Mouse (Mus musculus): ENCODE measurements around the gene Hdac1. TPM values are rescaled to one million over a fixed set of nuclear protein-coding genes. Genes with fewer than 3 reads are reported as not detected.
A peak's percentile ranks its signal among the peaks of the same experiment; 100 is the strongest.

The Hdac1 gene
- 46.2 and 49.1 TPM in 2 replicates for polyA plus RNA-seq (2012; ENCODE audit: insufficient read depth, insufficient read length, missing spikeins)

GRCm38 (mm10) chr4:129542592-129543141 lies at the start of gene Hdac1:
TSS of gene Hdac1 (minus strand) at chr4:129542713.
- H3K27ac ChIP-seq (replicated peaks; ENCODE audit: low read depth, low read length), result peak within 1 kb of the TSS; percentile 41
- peak within 1 kb of the TSS; percentile 71 for H3K4me3 ChIP-seq (ENCODE audit: insufficient read depth, low read depth, low read length)
- H3K4me1 ChIP-seq (ENCODE audit: control insufficient read depth, insufficient read depth, insufficient read length, low read length), result peaks cover 12% of the 10 kb centered on the region

DNA sequence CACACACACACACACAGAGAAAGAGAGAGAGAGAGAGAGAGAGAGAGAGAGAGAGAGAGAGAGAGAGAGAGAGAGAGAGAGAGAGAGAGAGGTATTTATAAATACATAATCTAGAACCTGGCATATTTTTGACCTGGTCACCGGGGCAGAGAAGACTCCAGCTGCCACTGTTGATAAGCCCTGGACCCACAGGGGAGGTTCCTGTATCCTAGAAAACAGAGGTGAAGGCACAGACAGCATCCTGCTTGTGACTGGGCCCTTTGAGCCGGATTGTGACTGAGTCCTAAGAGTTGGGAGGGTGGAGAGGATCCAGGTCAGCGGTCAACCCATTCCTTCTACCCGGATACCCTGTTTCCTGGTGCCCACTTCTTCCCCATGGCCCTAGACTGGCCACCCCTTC lies 46.4 kb upstream of the Hdac1 start:
- Histone ChIP-seq H3K4me3 (ENCODE audit: insufficient read depth, low read depth, low read length) (no peak overlapping the region), H3K4me1 (ENCODE audit: control insufficient read depth, insufficient read depth, insufficient read length, low read length) (no peaks in the 10 kb centered on the region), H3K27ac (replicated peaks; ENCODE audit: low read depth, low read length) (no peak overlapping the region)

GRCm38 (mm10) chr4:129586943-129587342 lies 44.4 kb upstream of the Hdac1 start:
- no peak overlapping the region for H3K27ac ChIP-seq (replicated peaks; ENCODE audit: low read depth, low read length)
- no peaks in the 10 kb centered on the region for H3K4me1 ChIP-seq (ENCODE audit: control insufficient read depth, insufficient read depth, insufficient read length, low read length)
- H3K4me3 ChIP-seq (ENCODE audit: insufficient read depth, low read depth, low read length), result no peak overlapping the region

GRCm38 (mm10) chr4:129585773-129586172 lies 43.3 kb upstream of the Hdac1 start:
- H3K4me3 ChIP-seq (ENCODE audit: insufficient read depth, low read depth, low read length), result no peak overlapping the region
- H3K4me1 ChIP-seq (ENCODE audit: control insufficient read depth, insufficient read depth, insufficient read length, low read length), result no peaks in the 10 kb centered on the region
- no peak overlapping the region for H3K27ac ChIP-seq (replicated peaks; ENCODE audit: low read depth, low read length)

- peak overlapping the region; percentile 69 for H3K27ac ChIP-seq (replicated peaks; ENCODE audit: low read depth, low read length)
- H3K4me1 ChIP-seq (ENCODE audit: control insufficient read depth, insufficient read depth, insufficient read length, low read length), result no peaks in the 10 kb centered on the region; the same call in 1 of the 2 replicates
- H3K4me3 ChIP-seq (ENCODE audit: insufficient read depth, low read depth, low read length), result peak overlapping the region; percentile 72
Measured at GRCm38 (mm10) chr4:129584884-129585608, 42.5 kb upstream of the Hdac1 start.

GRCm38 (mm10) chr4:129584370-129584769 lies 41.9 kb upstream of the Hdac1 start:
- peak overlapping the region; percentile 69 for H3K27ac ChIP-seq (replicated peaks; ENCODE audit: low read depth, low read length)
- peak overlapping the region; percentile 72 for H3K4me3 ChIP-seq (ENCODE audit: insufficient read depth, low read depth, low read length)
- no peaks in the 10 kb centered on the region; the same call in 1 of the 2 replicates for H3K4me1 ChIP-seq (ENCODE audit: control insufficient read depth, insufficient read depth, insufficient read length, low read length)

DNA sequence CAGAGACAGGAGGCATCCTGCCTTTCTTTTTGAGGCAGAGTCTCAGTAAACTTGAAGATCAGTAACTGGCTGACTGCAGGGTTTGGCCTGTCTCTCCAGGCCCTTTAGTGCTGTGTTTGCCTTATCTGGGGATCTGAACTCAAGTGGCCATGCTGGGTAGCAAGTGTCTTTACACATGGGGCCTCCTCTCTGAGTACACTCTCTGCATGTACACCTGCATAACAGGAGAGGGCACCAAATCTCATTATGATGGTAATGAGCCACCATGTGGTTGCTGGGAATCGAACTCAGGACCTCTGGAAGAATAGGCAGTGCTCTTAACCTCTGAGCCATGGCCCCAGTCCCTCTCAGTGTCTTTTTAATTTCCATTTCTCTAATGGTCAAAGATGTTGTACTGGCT lies 39.7 kb upstream of the Hdac1 start:
- no peak overlapping the region for H3K27ac ChIP-seq (replicated peaks; ENCODE audit: low read depth, low read length)
- peaks cover 9% of the 10 kb centered on the region for H3K4me1 ChIP-seq (ENCODE audit: control insufficient read depth, insufficient read depth, insufficient read length, low read length)
- no peak overlapping the region for H3K4me3 ChIP-seq (ENCODE audit: insufficient read depth, low read depth, low read length)

GRCm38 (mm10) chr4:129580347-129580746 lies 37.8 kb upstream of the Hdac1 start:
- Histone ChIP-seq H3K4me3 (ENCODE audit: insufficient read depth, low read depth, low read length) (no peak overlapping the region), H3K27ac (replicated peaks; ENCODE audit: low read depth, low read length) (peak overlapping the region; percentile 29), H3K4me1 (ENCODE audit: control insufficient read depth, insufficient read depth, insufficient read length, low read length) (peaks cover 9% of the 10 kb centered on the region)

- H3K27ac ChIP-seq (replicated peaks; ENCODE audit: low read depth, low read length), result peak within 1 kb of the TSS; percentile 57
- H3K4me1 ChIP-seq (ENCODE audit: control insufficient read depth, insufficient read depth, insufficient read length, low read length), result peaks cover 9% of the 10 kb centered on the region
Measured at GRCm38 (mm10) chr4:129578466-129578865, 36.0 kb upstream of the Hdac1 start, which contains the start of gene Fam167b. TSS of gene Fam167b (minus strand) at chr4:129578549.

DNA sequence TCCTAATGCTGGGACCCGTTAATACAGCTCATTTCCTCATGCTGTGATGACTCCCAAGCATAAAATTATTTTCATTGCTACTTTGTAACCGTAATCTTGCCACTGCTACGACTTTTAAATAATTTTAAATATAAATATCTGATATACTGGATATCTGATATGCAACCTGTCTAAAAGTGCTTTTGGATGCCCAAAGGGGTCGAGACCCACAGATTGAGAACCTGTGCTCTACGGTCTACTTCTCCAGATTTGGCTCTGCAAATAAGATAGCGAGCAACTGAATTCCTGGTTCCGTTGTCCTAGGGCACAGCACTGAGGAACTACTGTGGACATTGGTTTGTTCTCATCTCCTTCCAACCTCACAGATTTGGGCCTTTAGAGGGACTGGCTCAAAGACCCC lies 35.2 kb upstream of the Hdac1 start:
- 0 out of 2 replicates have a peak overlapping the region, but pooled peaks have one; percentile 2 for H3K4me3 ChIP-seq (ENCODE audit: insufficient read depth, low read depth, low read length)
- no peak overlapping the region for H3K27ac ChIP-seq (replicated peaks; ENCODE audit: low read depth, low read length)
- peaks cover 11% of the 10 kb centered on the region for H3K4me1 ChIP-seq (ENCODE audit: control insufficient read depth, insufficient read depth, insufficient read length, low read length)

More at GRCm38 (mm10) chr4:129578466-129578865, 36.0 kb upstream of the Hdac1 start, which contains the start of gene Fam167b:
- 0 out of 2 replicates have a peak within 1 kb of the TSS, but pooled peaks have one; percentile 2 for H3K4me3 ChIP-seq (ENCODE audit: insufficient read depth, low read depth, low read length)

GRCm38 (mm10) chr4:129576863-129577491 lies 34.5 kb upstream of the Hdac1 start:
- Histone ChIP-seq H3K4me1 (ENCODE audit: control insufficient read depth, insufficient read depth, insufficient read length, low read length) (peaks cover 11% of the 10 kb centered on the region), H3K4me3 (ENCODE audit: insufficient read depth, low read depth, low read length) (0 out of 2 replicates have a peak overlapping the region, but pooled peaks have one; percentile 0), H3K27ac (replicated peaks; ENCODE audit: low read depth, low read length) (no peak overlapping the region)

GRCm38 (mm10) chr4:129575171-129575844 lies 32.8 kb upstream of the Hdac1 start:
- no peak overlapping the region for H3K4me3 ChIP-seq (ENCODE audit: insufficient read depth, low read depth, low read length)
- H3K4me1 ChIP-seq (ENCODE audit: control insufficient read depth, insufficient read depth, insufficient read length, low read length), result peaks cover 11% of the 10 kb centered on the region
- no peak overlapping the region for H3K27ac ChIP-seq (replicated peaks; ENCODE audit: low read depth, low read length)

DNA sequence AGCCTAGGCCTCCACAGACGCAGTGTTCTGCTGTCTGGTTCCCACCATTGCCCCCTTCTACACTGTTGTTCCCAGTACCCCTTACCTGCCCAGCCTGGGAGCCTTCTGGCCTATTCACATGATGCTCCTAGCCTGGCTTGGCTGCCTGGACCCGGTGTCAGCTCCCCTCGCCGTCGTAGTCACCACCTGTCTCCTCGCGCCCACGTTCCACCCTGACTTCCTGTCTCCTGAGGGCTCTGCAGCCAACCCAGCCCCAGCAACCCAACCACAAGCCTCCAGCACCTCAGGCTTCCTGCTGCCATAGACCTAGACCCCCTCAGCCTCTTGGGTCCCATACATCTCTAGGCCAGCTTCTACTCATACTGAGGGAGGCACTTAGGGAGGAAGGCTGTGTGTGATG lies 30.9 kb upstream of the Hdac1 start, which contains the start of gene Lck:
Gene Lck (minus strand): TSS at position 212 of the 400 bp plus-strand sequence.
- peaks cover 7% of the 10 kb centered on the region for H3K4me1 ChIP-seq (ENCODE audit: control insufficient read depth, insufficient read depth, insufficient read length, low read length)
- H3K27ac ChIP-seq (replicated peaks; ENCODE audit: low read depth, low read length), result 0 out of 2 replicates have a peak within 1 kb of the TSS, but pooled peaks have one; percentile 8
- H3K4me3 ChIP-seq (ENCODE audit: insufficient read depth, low read depth, low read length), result no peak within 1 kb of the TSS

DNA sequence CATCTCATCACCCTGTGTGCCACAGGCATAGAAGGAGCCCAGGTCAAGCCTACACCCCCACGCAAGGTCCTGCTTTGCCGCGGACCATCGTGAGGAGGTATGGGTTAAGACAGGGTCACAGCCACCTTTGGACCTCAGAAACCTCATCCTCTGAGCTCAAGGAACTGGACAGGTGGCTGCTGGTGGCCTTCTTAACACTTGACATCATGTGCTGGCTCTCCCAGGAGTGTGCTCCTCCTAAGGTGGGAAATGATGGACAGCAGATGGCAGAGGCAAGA lies 30.5 kb upstream of the Hdac1 start:
- Histone ChIP-seq H3K4me1 (ENCODE audit: control insufficient read depth, insufficient read depth, insufficient read length, low read length) (peaks cover 5% of the 10 kb centered on the region), H3K27ac (replicated peaks; ENCODE audit: low read depth, low read length) (no peak overlapping the region), H3K4me3 (ENCODE audit: insufficient read depth, low read depth, low read length) (no peak overlapping the region)

All from brown adipose tissue, adult 24 weeks (tissue).